Mouse (Mus musculus): ENCODE measurements around the gene Adgrl1. TPM values are rescaled to one million over a fixed set of nuclear protein-coding genes. Genes with fewer than 3 reads are reported as not detected.

Gene Adgrl1
- total RNA-seq, 2 experiments from 2014 or later: 21.1 to 21.6 TPM

DNA sequence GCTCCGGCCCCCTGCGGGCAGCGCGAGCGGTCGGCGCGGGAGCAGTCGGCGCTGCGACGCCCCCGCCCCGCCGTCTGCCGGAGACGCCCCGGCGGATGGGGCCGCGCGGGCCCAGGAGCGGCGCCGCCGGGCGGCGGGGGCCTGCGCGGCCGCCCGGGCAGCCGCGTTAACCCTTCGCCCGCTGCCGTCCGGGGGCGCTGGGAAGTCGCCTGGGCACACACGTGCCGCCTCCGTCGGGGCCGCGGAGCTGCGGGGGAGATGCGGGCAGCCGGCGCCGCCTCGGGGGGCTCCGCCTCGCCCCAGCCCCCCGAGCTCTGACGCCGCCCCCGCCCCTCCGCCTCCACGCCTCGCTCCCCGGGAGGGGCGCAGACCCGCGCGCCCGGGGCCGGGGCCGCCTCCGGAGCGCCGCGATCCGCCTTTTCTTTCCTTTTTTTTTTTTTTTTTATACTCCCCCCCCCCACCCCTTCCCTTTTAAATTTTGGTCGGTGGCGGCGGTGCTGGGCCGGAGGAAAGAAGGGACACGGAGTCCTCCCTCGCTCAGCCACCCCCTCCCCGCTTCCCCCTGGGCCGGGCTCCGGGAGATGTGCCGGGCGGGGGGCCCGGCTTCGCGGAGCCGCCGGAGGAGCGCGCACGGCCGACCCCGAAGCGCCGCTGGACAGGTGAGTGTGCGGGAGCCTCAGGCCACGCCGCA lies 506 bp downstream of the Adgrl1 start:
- DNase-seq: peak in 1 of 2 experiments; percentile 28
- intact Hi-C loops (cut with DNase I): loop anchor here (2.0 kb wide), 1 partner anchor 20 kb away; no protein-coding TSS in a partner anchor

DNA sequence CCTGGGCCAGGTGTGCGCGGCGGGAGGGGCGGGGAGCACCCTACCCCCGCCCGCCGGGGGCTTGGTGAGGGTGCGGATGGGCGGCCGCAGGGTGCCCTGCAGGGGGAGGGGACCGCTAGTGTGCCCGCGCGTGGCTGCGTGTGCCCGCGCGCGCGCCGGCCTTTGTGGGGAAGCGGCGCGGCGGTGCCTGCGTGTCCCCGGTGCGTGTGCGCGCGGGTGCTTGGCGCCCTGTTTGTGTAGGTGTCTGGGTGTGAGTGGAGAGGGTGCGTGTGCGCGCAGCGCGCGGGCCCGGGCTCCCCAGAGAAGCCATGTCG lies 1.0 kb downstream of the Adgrl1 start:
- intact Hi-C loops (cut with DNase I): loop anchor here (2.0 kb wide), 1 partner anchor 20 kb away; no protein-coding TSS in a partner anchor
- DNase-seq: no peak

DNA sequence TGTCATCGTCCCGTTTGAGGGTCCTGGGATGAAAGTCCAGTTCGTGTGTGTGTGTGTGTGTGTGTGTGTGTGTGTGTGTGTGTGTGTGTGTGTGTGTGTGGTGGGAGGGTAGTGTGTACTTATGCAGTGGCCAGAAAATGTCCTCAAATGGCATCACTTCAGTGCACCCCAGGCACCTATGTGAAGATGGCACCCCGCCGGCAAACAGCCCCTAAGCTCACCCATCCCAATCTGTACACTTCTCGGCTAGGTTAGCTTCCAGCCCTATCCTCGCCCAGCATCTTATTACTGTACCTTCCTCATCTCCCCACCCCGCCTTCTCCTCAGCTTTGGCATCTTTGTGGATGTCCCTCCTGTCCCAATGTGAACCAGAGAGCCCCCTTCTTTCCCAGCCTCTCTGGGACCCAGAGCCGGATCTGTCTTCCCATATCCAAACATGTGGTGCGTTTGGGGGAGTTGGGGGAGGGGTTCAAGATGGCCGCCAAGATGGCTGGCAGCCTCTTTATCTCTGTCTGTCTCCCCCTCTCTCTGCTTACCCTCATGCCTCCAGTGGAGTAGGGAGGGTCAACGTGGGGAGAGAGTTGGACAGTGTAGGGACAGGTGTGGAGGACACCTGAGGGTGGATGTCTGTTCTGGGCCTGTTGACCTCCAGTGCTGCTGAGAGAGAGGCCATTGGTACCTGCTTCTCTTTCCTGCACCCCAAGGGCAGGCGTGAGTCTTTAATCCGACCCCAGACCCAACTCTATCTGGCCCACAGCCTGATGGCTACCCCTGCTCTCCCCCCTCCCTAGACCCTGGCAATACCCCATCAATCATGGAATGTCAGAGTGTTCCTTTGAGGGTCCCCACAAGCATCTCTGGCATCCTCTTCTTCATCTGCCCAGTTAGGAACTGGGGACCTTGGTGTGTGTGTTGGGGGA lies 1.9 kb downstream of the Adgrl1 start:
- no peak for DNase-seq
- intact Hi-C loops (cut with DNase I): loop anchor here (2.0 kb wide), 1 partner anchor 19 kb away; no protein-coding TSS in a partner anchor

DNA sequence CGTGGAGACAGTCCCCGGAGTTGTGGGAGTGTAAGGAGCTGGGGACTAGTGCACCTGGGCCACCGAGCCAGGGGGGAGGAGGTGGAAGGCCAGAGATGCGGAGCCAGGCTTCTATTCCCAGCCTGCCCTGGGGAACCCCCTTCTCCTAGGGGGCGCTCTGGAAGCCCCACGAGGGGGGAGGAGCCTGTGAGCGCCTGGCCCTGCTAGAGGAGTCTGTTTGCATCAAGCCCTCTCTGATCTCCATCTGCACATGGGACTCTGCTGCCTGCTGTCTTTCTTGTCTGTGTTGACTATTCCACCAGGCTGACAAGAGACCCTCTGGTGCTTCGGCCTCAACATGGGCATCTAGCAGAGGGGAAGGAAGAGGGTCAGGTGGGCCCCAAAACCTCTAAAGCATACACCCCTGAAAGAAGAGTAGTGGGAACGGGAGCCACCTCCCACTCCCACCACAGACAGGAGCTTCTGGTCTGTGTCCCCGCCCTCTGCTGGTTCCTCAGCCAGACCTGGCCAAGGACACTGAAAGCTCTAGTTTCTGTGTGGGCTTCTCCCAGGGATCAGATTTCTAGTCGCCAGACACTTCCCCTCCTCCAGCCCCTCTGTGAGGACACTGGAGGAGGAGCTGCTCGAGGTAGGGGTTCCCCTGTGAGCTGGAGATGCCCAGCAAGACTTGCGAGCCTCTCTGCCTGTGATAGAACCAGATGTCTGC lies 3.2 kb downstream of the Adgrl1 start:
- DNase-seq: peak in 1 of 2 experiments; percentile 44

DNA sequence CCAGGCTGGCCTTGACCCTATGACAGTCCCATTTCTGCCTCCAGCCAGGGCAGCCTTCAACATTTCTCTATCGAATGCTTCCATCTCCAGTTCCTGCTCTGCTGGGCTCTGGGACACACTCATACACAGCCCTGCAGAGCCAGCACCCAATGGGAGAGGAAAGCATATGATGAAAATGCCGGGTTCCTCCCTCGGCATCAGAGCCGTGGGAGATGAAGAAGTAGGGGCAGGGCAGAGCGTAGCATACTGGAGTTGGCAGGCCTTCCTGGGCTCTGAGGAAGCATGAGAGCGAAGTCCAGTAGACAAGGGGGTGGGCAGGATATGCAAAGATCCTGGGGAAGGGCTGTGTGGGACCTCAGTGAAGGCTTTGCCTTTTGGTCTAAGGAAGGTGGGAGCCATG lies 8.7 kb downstream of the Adgrl1 start:
- no peak for DNase-seq
- intact Hi-C loops (cut with DNase I): no loop called here

More for the DNA sequence above, 3.2 kb downstream of the Adgrl1 start:
- intact Hi-C loops (cut with DNase I): no loop called here

DNA sequence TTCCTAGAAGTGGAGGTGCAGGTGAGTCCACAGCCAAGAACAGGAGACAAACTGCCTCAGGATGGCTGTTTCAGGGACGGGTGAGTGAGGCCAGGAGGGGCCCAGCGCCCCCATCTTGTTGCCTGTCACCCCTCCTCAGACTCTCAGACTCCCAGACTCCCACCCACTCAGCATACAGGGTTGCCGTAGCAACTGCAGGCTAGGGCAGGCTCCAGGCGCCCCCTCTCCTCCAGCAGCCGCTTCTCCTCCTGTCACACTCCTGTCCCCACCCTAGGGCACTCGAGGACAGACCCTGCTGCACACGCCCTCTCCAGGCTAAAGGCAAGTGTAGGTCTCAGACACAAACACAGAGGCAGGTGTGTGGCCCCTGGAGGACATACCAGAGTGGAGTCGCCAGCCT lies 9.4 kb downstream of the Adgrl1 start:
- intact Hi-C loops (cut with DNase I): no loop called here
- DNase-seq: no peak

DNA sequence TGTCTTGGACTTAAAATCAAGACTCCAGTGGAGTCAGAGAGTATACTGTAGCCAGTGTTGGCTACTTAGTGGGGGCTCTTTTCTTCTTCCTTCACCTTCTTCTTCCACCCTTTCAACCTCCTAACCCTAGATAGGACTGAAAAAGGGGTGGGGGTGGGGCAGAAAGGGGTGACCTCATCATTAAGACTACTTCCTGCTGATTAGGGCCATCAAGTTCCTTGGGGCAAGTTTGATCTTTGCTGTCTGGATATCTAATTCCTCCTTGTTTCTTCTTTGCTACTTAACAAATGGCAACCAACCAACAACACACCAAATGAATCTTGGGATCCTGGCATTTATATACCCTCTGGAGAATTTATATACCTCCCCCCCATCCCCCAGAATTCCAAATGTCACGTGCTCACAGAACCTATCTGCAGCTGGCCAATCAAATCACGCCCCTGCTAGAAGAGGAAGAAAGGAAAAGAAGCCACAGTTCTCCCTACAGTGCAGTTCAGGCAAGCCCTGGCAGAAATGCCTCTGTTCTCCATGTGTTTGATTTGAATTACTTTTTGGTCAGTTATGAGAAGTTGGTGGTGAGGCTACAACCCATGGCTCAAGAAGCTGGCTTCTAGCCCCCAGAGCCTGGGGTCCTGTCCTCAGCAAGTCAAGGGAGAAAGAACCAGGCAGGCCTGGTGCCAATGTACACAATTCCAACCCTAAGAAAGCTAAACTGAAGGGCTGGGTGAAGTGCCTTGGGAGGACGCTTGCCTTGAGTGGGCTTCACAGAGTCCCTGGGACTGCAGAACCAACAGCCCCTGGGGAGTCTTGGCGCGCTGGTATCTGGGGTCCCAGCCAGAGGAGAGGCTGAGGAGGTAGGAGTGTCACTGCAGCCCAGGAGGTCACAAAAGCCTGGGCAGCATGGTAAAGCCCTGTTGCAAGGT lies 12.2 kb downstream of the Adgrl1 start:
- intact Hi-C loops (cut with DNase I): no loop called here
- DNase-seq: no peak

DNA sequence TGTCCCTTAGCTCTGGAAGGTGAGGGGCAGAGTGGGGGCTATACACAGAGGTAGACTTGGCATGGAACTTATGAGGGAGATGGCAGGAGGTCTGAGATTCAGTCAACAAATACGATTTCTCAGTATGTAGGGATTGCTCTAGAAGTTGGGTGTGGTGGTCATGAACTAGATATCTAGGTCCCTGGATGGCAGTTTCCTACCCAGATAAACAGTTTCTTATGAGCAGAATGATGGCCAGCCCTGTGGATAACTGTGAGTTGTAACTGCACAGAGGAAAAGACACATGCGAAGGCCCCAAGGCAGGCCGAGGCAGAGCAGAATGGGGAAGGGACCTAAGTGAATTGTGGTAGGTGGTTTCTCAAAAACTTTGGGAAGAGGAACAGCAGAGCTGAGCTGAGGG lies 14.3 kb downstream of the Adgrl1 start:
- DNase-seq: no peak
- intact Hi-C loops (cut with DNase I): no loop called here

DNA sequence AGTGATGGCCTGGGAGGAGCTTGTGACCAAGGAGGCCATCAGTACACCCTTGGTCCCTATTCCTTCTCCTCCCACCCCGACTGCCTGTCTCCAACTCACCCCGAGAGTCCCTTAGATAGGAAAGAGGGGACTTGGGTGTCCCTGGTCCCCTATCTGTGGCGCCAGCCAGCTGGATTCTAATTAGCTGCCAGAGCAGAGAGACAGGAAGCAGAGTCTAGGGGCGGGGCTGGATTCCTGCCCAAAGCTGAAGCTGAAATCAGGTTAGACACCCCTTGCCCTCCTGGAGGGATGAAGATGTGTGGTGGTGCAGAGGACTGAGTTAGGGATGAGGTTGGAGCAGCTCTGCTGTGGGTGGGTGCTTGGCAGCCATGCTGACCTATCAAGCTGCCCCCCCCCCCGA lies 15.0 kb downstream of the Adgrl1 start:
- peak in 1 of 2 experiments; percentile 43 for DNase-seq
- intact Hi-C loops (cut with DNase I): no loop called here

DNA sequence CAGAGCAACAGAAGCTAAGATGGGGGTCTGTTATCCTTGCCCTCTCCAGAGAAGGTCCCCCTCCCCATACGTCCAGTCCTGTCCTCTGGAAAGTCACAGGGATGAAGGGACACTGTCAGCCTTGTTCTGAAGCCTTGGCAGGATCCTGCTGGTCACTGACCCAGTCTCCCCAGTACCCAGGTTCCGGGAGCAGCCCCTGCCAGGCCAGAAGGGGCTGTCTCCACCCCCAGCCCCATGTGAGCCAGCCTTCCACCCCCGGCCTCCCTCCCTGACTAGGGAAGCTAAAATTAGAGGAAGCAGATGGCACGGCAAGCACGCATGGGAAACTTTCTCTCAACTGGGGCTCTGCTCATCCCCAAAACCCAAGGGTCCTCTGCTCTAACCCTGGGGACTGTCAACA lies 16.1 kb downstream of the Adgrl1 start:
- DNase-seq: no peak
- intact Hi-C loops (cut with DNase I): no loop called here

DNA sequence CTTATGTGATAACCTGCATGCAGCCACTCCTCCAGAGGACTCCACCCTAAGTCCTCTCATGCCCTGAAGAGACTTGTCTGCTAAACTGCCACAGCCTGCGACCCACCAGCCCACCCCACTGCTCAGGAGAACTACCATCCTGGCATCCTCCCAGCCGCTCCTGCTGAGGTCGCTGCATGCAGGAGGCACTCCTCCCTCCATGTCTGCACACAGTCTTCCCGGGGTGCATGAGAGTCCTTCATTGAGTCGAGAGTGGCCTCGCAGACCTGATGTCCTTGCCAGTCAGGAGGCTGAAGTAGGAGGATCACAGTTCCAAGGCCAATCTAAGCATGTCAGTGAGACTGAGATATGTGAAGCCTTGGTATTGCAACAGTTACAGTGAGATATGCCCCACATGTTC lies 17.7 kb downstream of the Adgrl1 start:
- intact Hi-C loops (cut with DNase I): no loop called here
- no peak for DNase-seq

DNA sequence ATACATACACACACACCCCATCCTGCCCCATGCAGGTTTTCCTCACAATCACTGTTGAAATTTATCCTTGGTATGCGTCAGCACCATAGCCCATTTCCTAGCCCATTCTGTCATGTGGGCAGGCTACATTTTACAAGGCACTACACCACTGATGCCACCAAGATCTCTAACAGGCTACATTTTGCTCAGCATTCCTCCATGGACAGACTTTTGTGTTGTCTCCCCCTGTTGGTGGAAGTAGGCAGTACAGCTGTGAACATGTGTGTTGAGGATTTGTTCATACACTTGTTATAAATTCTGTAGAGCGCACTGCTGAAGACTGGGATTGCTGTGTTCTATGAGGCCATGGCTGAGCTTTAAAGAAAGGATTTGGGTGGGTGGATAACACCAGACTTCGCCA lies 21.7 kb downstream of the Adgrl1 start:
- intact Hi-C loops (cut with DNase I): loop anchor here (1.0 to 2.0 kb wide), 2 partner anchors 21 to 138 kb away; partner anchors contain the start of gene Adgrl1
- peak; percentile 76 to 86 for DNase-seq

DNA sequence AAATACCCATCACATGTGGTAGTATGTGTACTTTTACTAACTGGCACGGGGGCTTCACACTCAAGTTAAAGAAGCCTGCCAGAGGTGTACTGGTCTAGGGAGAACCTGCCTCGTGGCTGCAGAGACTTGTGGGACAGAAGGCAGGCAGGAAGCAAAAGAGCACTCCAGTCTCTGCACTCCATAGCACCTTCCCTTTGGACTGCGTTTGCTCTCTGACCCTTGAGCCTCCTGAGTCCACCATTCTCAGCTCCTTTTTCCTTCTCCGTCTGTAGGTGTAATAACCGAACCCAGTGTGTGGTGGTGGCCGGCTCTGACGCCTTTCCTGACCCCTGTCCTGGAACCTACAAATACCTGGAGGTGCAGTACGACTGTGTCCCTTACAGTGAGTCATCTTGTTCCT lies 22.8 kb downstream of the Adgrl1 start:
- intact Hi-C loops (cut with DNase I): no loop called here
- DNase-seq: no peak

DNA sequence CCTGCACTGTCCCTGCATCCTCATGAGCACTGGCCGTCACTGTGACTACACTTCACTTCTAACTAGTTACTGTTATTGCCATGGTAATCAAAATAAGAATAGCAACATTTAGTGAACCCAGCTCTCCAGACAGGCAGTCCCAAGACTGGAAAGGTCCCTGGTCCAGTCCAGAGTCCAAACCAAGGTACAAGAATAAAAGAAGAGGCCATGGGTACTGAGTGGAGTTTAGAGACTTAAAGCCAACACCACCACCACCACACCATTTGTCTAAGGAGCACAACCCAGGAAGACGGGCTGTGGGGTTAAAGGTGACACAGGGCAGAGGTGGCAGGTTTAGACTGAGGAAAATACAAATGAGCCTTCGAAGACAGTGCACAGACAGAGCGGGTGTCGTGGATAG lies 24.7 kb downstream of the Adgrl1 start:
- intact Hi-C loops (cut with DNase I): no loop called here
- no peak for DNase-seq

DNA sequence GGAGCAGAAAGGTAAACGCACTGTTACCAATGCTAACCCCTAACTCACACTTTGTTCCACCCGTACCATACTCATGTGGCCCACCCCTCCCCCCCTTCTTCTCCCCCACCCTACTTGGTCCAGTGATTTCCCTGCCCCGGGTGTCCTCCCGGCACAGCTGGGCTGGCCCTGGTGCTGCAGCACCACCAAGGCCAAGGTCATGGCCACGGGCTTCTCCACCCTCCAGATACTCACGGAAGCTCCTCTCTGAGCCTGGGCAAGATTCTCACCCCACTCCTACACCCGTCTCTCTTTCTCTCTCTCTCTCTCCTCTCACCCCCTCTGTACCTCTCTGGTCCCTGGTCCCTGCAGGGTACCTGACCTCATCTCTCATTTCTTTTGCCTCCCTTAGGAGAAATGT lies 26.4 kb downstream of the Adgrl1 start:
- DNase-seq: no peak
- intact Hi-C loops (cut with DNase I): no loop called here

DNA sequence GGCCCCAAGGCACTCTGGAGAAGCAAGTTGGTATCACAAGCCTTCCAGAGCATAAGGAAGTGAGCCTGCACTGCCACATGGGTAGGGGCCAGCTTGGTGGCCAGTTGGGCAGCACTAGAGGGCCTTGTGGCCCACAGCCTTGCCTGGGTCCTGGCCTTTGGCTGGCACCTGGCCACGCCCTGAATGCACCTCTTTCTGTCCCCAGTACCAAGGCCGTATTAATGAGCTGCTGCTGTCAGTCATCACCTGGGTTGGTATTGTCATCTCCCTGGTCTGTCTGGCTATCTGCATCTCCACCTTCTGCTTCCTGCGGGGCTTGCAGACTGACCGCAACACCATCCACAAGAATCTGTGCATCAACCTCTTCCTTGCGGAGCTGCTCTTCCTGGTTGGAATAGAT lies 34.3 kb downstream of the Adgrl1 start:
- intact Hi-C loops (cut with DNase I): no loop called here
- DNase-seq: no peak

DNA sequence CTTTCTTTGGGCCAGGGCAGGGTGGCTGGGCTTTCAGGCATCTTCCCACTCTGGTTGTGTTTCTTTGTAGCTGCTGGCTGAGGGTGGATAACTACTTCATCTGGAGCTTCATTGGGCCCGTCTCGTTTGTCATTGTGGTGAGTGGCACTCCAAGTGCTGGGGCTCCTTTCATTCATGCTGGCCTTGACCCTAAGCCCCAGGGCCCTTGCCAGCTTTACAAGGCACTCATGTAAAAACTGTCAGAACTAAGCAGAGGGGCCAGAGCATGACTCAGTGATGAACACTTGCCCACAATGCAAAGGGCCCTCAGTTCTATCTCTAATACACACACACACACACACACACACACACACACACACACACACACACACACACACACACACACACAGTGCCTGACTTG lies 35.1 kb downstream of the Adgrl1 start:
- intact Hi-C loops (cut with DNase I): no loop called here
- no peak for DNase-seq

DNA sequence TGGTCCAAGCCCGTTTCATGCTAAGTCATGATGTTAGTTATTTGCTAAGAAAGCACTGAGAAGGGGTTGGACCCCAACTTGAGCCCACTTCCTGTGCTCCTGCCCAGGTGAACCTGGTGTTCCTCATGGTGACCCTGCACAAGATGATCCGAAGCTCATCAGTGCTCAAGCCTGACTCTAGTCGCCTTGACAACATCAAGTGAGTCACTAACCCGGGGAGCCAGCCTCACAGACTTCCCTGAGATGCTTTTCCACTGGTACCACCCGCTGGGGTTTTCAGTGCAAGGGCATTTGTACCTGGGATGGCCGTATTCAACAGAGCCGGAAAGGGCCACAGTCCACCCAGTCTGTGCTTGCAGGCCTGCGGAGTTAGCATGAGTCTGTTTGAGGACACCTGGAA lies 35.5 kb downstream of the Adgrl1 start:
- DNase-seq: no peak
- intact Hi-C loops (cut with DNase I): no loop called here

DNA sequence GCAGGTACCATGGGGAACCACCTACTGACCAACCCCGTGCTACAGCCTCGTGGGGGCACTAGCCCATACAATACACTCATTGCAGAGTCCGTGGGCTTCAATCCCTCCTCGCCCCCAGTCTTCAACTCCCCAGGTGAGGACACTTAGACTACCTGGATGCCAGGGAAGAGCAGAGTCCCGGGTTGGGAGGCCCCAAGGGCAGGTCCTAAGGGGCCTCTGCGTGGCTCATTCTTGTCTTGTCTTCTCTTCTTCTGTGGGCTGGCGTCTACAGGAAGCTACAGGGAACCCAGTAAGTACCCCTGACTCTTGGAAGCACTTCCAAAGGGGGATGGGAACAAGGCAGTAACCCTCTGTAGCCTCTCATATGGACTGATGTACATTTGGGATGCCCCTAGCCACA lies 37.7 kb downstream of the Adgrl1 start:
- no peak for DNase-seq
- intact Hi-C loops (cut with DNase I): no loop called here

DNA sequence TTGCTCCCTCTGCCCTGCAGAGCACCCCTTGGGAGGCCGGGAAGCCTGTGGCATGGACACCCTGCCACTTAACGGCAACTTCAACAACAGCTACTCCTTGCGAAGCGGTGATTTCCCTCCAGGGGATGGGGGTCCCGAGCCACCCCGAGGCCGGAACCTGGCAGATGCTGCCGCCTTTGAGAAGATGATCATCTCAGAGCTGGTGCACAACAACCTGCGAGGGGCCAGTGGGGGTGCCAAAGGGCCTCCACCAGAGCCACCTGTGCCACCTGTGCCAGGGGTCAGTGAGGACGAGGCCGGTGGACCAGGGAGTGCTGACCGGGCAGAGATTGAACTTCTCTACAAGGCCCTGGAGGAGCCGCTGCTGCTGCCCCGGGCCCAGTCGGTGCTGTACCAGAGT lies 38.4 kb downstream of the Adgrl1 start:
- DNase-seq: no peak
- intact Hi-C loops (cut with DNase I): no loop called here
